Mouse (Mus musculus): ENCODE measurements around the gene Zfp873. TPM values are rescaled to one million over a fixed set of nuclear protein-coding genes. Genes with fewer than 3 reads are reported as not detected.

The Zfp873 gene
- total RNA-seq (2012; rRNA removed) (4.0 and 4.2 TPM in 2 replicates), polyA plus RNA-seq (2012; ENCODE audit: insufficient read depth in 1 of 2, insufficient read length in 2 of 2, low read depth in 1 of 2, low replicate concordance in 2 of 2, missing spikeins in 1 of 2) (1 to 10 TPM in 1 of 2 experiments, not detected in 1; 3.2 TPM)

DNA sequence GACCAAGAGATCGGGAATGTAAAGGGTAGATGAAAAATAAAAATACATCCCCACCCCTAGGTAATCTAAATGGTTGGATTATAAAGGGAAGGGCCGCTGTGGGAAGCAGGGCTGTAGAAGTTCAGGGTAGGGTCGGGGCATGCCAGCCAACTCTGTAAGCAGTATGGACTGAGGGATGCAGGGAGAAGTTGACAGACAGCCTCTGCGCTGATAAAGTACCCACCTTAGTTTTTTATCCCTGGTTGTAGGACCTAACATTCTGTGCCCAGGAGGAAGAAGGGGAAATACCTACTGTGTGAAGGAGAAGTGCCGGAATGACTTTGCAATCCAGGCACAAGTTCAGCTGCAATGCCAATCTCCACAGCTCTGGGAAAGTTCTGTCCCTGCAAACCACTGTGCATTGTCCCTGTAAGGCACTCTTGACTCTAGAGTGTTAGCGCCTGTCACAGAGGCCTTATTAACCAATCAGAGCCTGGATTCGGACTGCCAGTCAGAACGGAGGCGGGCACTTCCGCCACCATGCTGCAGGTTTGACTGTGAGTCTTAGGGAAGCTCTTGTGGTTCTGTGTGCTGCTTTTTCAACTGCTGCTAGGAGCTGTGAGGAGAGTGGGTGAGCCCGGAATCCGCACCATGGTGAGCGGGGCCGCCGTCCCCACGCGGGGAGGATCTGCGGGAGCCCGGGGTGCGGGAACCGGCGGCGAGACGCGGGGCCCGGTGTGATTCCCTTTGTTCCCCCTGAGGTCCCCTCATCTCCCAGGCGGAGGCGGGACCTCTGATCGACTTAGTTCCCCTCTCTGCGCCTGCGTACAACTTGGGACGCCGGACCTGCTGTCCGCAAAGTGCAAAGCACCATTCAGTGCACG lies at the start of gene Zfp873:
Zfp873 (plus strand) TSS at position 527 of the 863 bp plus-strand sequence.
- Histone ChIP-seq H3K4me3 (ENCODE audit: control insufficient read depth in 1 of 2, insufficient read depth in 1 of 2, low read depth in 2 of 2, low read length in 2 of 2) (peak within 1 kb of the TSS; percentile 78 to 84), H3K4me1 (ENCODE audit: control insufficient read depth in 1 of 2, insufficient read depth in 2 of 2, low read length in 2 of 2) (peaks cover 0 to 8% of the 10 kb centered on the region in 2 experiments; a peak in 1 of 4 replicates), H3K9ac (ENCODE audit: control insufficient read depth, low read depth, low read length, poor library complexity, severe bottlenecking) (peak within 1 kb of the TSS; percentile 88), H3K79me2 (ENCODE audit: control insufficient read depth, insufficient read depth, low read length, poor library complexity) (peaks cover 2% of the 10 kb centered on the region), H3K27ac (ENCODE audit: control insufficient read depth, low read depth, low read length) (peak within 1 kb of the TSS; percentile 72), H3K36me3 (ENCODE audit: control insufficient read depth in 1 of 2, insufficient read depth in 2 of 2, low read length in 2 of 2) (peaks cover 0 to 3% of the 10 kb centered on the region in 2 experiments; a peak in 1 of 4 replicates), H3K27me3 (ENCODE audit: control insufficient read depth in 1 of 2, insufficient read depth in 2 of 2, low read length in 2 of 2) (no peaks in the 10 kb centered on the region), H3K9me3 (replicated peaks; ENCODE audit: insufficient read depth, low read length) (peaks cover 1% of the 10 kb centered on the region; the same call in 1 of the 2 replicates)
- peak; percentile 97 for DNase-seq (ENCODE audit: low read depth, low spot score)
- no peak for TF ChIP-seq GABPA (IDR thresholded peaks at IDR 0.05; ENCODE audit: low read depth, low read length)
- no peak for TF ChIP-seq MEF2A (IDR thresholded peaks at IDR 0.05; ENCODE audit: extremely low read depth, insufficient replicate concordance, low read depth, low read length, poor library complexity, severe bottlenecking)
- peak; percentile 41 for TF ChIP-seq SIN3A (IDR thresholded peaks at IDR 0.05; ENCODE audit: low read length)
- TF ChIP-seq MYB (IDR thresholded peaks at IDR 0.05; ENCODE audit: low read depth, low read length) = no peak
- 0 out of 2 replicates have a peak, but pooled peaks have one; percentile 63 for TF ChIP-seq E2F4 (IDR thresholded peaks at IDR 0.05; ENCODE audit: borderline replicate concordance, low read depth, low read length)
- TF ChIP-seq USF2 (IDR thresholded peaks at IDR 0.05; ENCODE audit: borderline replicate concordance in 1 of 2, insufficient read depth in 1 of 2, low read depth in 1 of 2, low read length in 2 of 2) = no peak
- TF ChIP-seq GATA1 (IDR thresholded peaks at IDR 0.05; ENCODE audit: low read depth, low read length) = no peak
- no peak for TF ChIP-seq RCOR1 (IDR thresholded peaks at IDR 0.05; ENCODE audit: low read depth, low read length)
- TF ChIP-seq POLR2AphosphoS5 (IDR thresholded peaks at IDR 0.05; ENCODE audit: borderline replicate concordance, low read depth, low read length) = no peak
- peak; percentile 89 for TF ChIP-seq NELFE (IDR thresholded peaks at IDR 0.05; ENCODE audit: low read depth, low read length)
- peak; percentile 81; the same call in 1 of the 2 replicates for TF ChIP-seq POLR2AphosphoS2 (IDR thresholded peaks at IDR 0.05; ENCODE audit: low read length)
- TF ChIP-seq ZKSCAN1 (IDR thresholded peaks at IDR 0.05; ENCODE audit: low read depth, low read length) = 0 out of 2 replicates have a peak, but pooled peaks have one; percentile 24
- 0 out of 2 replicates have a peak, but pooled peaks have one; percentile 4 for TF ChIP-seq MYC (IDR thresholded peaks at IDR 0.05; ENCODE audit: low read depth, low read length)
- TF ChIP-seq TAL1 (IDR thresholded peaks at IDR 0.05; ENCODE audit: low read length) = no peak
- TF ChIP-seq MAX (IDR thresholded peaks at IDR 0.05; ENCODE audit: low read length) = no peak; the same call in 1 of the 2 replicates
- no peak for TF ChIP-seq JUND (IDR thresholded peaks at IDR 0.05; ENCODE audit: low read depth, low read length)
- TF ChIP-seq CHD2 (IDR thresholded peaks at IDR 0.05; ENCODE audit: low read length) = no peak
- peak; percentile 67 for TF ChIP-seq ZMIZ1 (IDR thresholded peaks at IDR 0.05; ENCODE audit: low read depth, low read length)
- no peak for TF ChIP-seq BHLHE40 (IDR thresholded peaks at IDR 0.05; ENCODE audit: borderline replicate concordance, low read depth, low read length)
- TF ChIP-seq MAZ (IDR thresholded peaks at IDR 0.05; ENCODE audit: low read depth, low read length) = no peak
- 0 out of 2 replicates have a peak, but pooled peaks have one; percentile 37 for TF ChIP-seq KAT2A (conservative IDR thresholded peaks at IDR 0.05; ENCODE audit: low read depth, low read length)
- peak; percentile 77 for TF ChIP-seq ELF1 (IDR thresholded peaks at IDR 0.05; ENCODE audit: low read depth, low read length)
- no peak for TF ChIP-seq MAFK (IDR thresholded peaks at IDR 0.05; ENCODE audit: borderline replicate concordance, low read depth, low read length)
- 0 out of 2 replicates have a peak, but pooled peaks have one; percentile 11 for TF ChIP-seq ZC3H11A (IDR thresholded peaks at IDR 0.05; ENCODE audit: low read depth, low read length)
- no peak for TF ChIP-seq ZNF384 (IDR thresholded peaks at IDR 0.05; ENCODE audit: low read depth, low read length)
- TF ChIP-seq USF1 (IDR thresholded peaks at IDR 0.05; ENCODE audit: low read depth, low read length) = no peak
- TF ChIP-seq UBTF (IDR thresholded peaks at IDR 0.05; ENCODE audit: borderline replicate concordance, insufficient read depth, low read depth, low read length) = no peak
- TF ChIP-seq TCF12 (IDR thresholded peaks at IDR 0.05; ENCODE audit: low read depth, low read length) = 0 out of 2 replicates have a peak, but pooled peaks have one; percentile 17
- TF ChIP-seq NRF1 (IDR thresholded peaks at IDR 0.05; ENCODE audit: insufficient read depth, low read depth, low read length, poor library complexity, severe bottlenecking) = peak; percentile 92
- TF ChIP-seq POLR2A (IDR thresholded peaks at IDR 0.05; ENCODE audit: control insufficient read depth in 1 of 2, insufficient read depth in 1 of 2, low read depth in 1 of 2, low read length in 2 of 2, poor library complexity in 1 of 2) = peak; percentile 90 to 94
- no peak for TF ChIP-seq RAD21 (IDR thresholded peaks at IDR 0.05; ENCODE audit: low read depth, low read length)
- TF ChIP-seq SMC3 (IDR thresholded peaks at IDR 0.05; ENCODE audit: low read depth, low read length) = no peak
- peak; percentile 13; the same call in 1 of the 2 replicates for TF ChIP-seq MXI1 (IDR thresholded peaks at IDR 0.05; ENCODE audit: low read depth, low read length)
- no peak for TF ChIP-seq EP300 (IDR thresholded peaks at IDR 0.05; ENCODE audit: low read depth in 1 of 2, low read length in 2 of 2)
